Mouse (Mus musculus): Measurements from ENCODE around the gene Prkg1.

- TF ChIP-seq MAZ (IDR thresholded peaks at IDR 0.05; ENCODE audit: low read depth, low read length): no peak
- no peak for TF ChIP-seq CTCF (IDR thresholded peaks at IDR 0.05 in 2 of 3, conservative IDR thresholded peaks at IDR 0.05 in 1 of 3; ENCODE audit: control insufficient read depth in 1 of 3, insufficient read depth in 1 of 3, low read depth in 2 of 3, low read length in 3 of 3, poor library complexity in 1 of 3, severe bottlenecking in 1 of 3)
- TF ChIP-seq ZC3H11A (IDR thresholded peaks at IDR 0.05; ENCODE audit: low read depth, low read length): no peak
- no peak for TF ChIP-seq SIN3A (IDR thresholded peaks at IDR 0.05; ENCODE audit: low read length)
- TF ChIP-seq POLR2A (IDR thresholded peaks at IDR 0.05; ENCODE audit: control insufficient read depth in 1 of 2, insufficient read depth in 1 of 2, low read depth in 1 of 2, low read length in 2 of 2, poor library complexity in 1 of 2): no peak
- no peak for TF ChIP-seq GATA1 (IDR thresholded peaks at IDR 0.05; ENCODE audit: low read depth, low read length)
Observed at GRCm38 (mm10) chr19:30676308-30676707, 1088.5 kb downstream of the Prkg1 start.

Measured in MEL (cell line).